Mouse (Mus musculus): ENCODE results near the gene Fam71f1. TPM values are rescaled to one million over a fixed set of nuclear protein-coding genes. Genes with fewer than 3 reads are reported as not detected.
"Not testable (repeated sequence)": the region's sequence is repeated elsewhere in the genome, so short reads cannot be mapped to it uniquely, and the experiment has no call there.

The Fam71f1 gene
- polyA plus RNA-seq, 1 experiment = not detected

- WGBS = 75% methylated on average over 6 of the region's 6 CpGs
These were observed 2.6 kb downstream of the Fam71f1 start for GRCm38 (mm10) chr6:29321586-29321985.

DNA sequence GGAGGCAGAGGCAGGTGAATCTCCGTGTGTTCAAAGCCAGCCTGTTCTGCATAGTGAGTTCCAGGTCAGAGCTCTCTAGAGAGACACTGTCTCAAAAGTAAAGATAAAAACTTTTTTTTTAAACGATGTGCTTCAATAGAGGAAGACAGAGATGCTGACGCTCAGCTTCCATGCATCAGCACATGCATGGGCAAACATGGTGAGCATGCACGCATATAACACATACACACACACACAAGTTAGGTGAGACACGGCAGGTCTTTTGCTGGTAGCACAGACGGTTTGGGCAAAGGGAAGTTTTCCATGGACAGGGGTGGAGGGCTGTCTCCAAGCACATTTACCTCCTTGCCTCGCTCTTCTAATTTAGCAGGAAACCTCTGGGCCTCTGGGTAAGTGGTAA is 3.2 kb downstream of the Fam71f1 start:
- no peaks in the 10 kb centered on the region for H3K4me1 ChIP-seq (ENCODE audit: control insufficient read depth, insufficient read depth, low read length)
- TF ChIP-seq POLR2A (IDR thresholded peaks at IDR 0.05; ENCODE audit: borderline replicate concordance, extremely low read depth, low read depth, low read length) (no peak), CTCF (IDR thresholded peaks at IDR 0.05; ENCODE audit: insufficient read depth, low read length) (no peak)
- no peak for DNase-seq

More at GRCm38 (mm10) chr6:29321586-29321985, 2.6 kb downstream of the Fam71f1 start:
- no peak for DNase-seq
- no peaks in the 10 kb centered on the region for H3K4me1 ChIP-seq (ENCODE audit: control insufficient read depth, insufficient read depth, low read length)
- TF ChIP-seq CTCF (IDR thresholded peaks at IDR 0.05; ENCODE audit: insufficient read depth, low read length) (no peak), POLR2A (IDR thresholded peaks at IDR 0.05; ENCODE audit: borderline replicate concordance, extremely low read depth, low read depth, low read length) (no peak)
- H3K4me3 ChIP-seq (replicated peaks; ENCODE audit: extremely low read depth, low read depth, low read length) = no peak overlapping the region

DNA sequence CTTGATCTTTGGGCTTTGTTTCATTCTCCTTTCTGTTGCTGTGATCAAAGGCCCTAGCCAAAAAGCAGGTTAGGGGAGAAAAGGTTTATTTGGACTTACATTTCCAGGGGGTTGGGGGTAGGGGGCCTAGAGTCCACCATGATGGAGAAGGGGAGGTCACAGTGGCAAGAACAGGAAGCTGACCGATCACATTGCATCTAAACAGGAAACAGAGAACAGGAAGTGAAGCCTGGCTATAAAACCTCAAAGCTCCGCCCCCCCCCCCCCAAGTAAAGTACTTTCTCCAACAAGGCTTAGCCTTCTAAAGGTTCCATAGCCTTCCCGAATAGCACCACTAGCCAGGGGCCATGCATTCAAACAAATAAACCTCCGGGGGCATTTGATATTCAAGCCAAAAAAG is 3.8 kb downstream of the Fam71f1 start:
- no peak for DNase-seq
- no peaks in the 10 kb centered on the region for H3K4me1 ChIP-seq (ENCODE audit: control insufficient read depth, insufficient read depth, low read length)
- no peak overlapping the region for H3K4me3 ChIP-seq (replicated peaks; ENCODE audit: extremely low read depth, low read depth, low read length)
- TF ChIP-seq CTCF (IDR thresholded peaks at IDR 0.05; ENCODE audit: insufficient read depth, low read length) = no peak
- no peak for TF ChIP-seq POLR2A (IDR thresholded peaks at IDR 0.05; ENCODE audit: borderline replicate concordance, extremely low read depth, low read depth, low read length)
- WGBS = 61% methylated on average over 4 of the region's 4 CpGs

More for the DNA sequence above, 3.2 kb downstream of the Fam71f1 start:
- H3K4me3 ChIP-seq (replicated peaks; ENCODE audit: extremely low read depth, low read depth, low read length) = no peak overlapping the region
- WGBS = 95% methylated on average over 7 of the region's 7 CpGs

- no peak for DNase-seq
- 74% methylated on average over 9 of the region's 9 CpGs for WGBS
- TF ChIP-seq POLR2A (IDR thresholded peaks at IDR 0.05; ENCODE audit: borderline replicate concordance, extremely low read depth, low read depth, low read length) = no peak
- Histone ChIP-seq H3K4me1 (ENCODE audit: control insufficient read depth, insufficient read depth, low read length) (no peaks in the 10 kb centered on the region), H3K4me3 (replicated peaks; ENCODE audit: extremely low read depth, low read depth, low read length) (no peak overlapping the region)
These were observed 8.0 kb downstream of the Fam71f1 start for GRCm38 (mm10) chr6:29326961-29327360.

DNA sequence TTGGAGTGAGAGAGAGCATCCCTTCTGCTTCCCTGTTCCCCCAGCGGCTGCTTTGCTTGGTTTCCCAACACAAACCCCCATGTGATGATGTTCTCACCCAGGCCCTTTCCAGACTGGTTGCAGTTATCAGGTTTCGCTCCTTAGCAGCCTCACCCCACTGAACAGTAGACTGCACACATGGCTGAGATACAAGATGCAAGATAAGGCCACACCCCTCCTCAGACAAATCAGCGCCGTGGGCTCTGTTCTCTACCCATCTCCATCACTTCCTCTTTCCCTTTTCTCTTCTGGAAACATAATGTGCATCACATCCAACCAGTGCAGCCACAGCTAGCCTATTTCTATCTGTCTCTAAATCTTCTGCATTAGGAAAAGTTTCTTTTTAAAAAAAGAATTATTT is 10.6 kb downstream of the Fam71f1 start:
- TF ChIP-seq POLR2A (IDR thresholded peaks at IDR 0.05; ENCODE audit: borderline replicate concordance, extremely low read depth, low read depth, low read length) (no peak), CTCF (IDR thresholded peaks at IDR 0.05; ENCODE audit: insufficient read depth, low read length) (no peak)
- 56% methylated on average over 4 of the region's 4 CpGs for WGBS
- Histone ChIP-seq H3K4me1 (ENCODE audit: control insufficient read depth, insufficient read depth, low read length) (no peaks in the 10 kb centered on the region), H3K4me3 (replicated peaks; ENCODE audit: extremely low read depth, low read depth, low read length) (no peak overlapping the region)
- no peak for DNase-seq

DNA sequence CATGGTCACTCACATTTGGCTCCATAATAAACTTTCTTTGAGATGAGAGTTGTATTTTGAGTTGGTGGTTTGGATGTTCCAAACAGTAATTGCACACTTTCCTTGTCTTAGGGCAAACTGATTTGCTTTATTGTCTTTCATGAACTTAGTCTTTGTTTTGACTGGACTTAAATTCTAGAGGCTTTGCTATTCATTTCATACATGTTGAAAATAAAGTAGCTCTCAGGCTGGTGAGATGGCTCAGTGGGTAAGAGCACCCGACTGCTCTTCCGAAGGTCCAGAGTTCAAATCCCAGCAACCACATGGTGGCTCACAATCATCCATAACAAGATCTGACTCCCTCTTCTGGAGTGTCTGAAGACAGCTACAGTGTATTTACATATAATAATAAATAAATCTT is 27.6 kb downstream of the Fam71f1 start:
- DNase-seq; H3K4me3 ChIP-seq (replicated peaks; ENCODE audit: extremely low read depth, low read depth, low read length); H3K4me1 ChIP-seq (ENCODE audit: control insufficient read depth, insufficient read depth, low read length): not testable (repeated sequence)
- WGBS = 95% methylated on average over 2 of the region's 2 CpGs

- H3K4me1 ChIP-seq (ENCODE audit: control insufficient read depth, insufficient read depth, low read length) = peaks cover 11% of the 10 kb centered on the region
- WGBS = 20% methylated on average over 7 of the region's 7 CpGs
- peak overlapping the region; percentile 74 for H3K4me3 ChIP-seq (replicated peaks; ENCODE audit: extremely low read depth, low read depth, low read length)
- TF ChIP-seq CTCF (IDR thresholded peaks at IDR 0.05; ENCODE audit: insufficient read depth, low read length) = no peak
- TF ChIP-seq POLR2A (IDR thresholded peaks at IDR 0.05; ENCODE audit: borderline replicate concordance, extremely low read depth, low read depth, low read length) = no peak
- DNase-seq = no peak
These were observed 28.2 kb downstream of the Fam71f1 start for GRCm38 (mm10) chr6:29347189-29347588.

DNA sequence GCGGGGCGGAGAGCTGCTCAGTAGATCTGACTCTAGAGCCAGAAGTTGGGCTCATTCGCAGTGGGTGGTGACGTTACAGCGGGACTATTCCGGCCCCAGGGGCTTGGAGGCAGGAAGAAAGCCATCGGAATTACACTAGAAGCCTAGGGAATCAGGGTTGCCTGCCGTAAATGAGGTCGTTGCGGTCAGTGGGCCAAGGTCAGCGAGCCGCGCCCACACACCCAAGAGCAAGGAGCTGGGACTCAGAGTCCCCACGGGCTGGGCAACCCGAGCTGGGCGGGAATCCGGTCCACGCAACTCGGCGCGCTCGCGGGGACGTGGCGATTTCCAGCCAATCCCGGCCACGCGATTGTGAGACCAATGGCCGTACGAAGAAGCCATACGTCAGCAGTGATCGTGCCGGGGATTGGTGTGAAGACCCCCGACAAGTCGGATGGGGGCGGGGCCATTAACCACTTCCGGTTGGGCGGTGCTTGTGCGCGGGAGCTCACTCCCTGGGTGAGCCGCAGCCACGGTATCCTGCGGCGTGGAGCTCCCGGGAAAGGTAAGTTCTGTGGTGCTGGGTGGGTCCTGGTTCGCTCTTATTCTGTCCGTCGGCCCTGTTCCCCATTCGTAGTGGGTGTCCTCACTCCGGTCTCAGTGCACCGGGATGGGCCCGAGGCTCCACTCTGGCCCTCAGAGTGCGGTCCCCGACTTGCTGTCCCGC is 28.9 kb downstream of the Fam71f1 start, which contains the start of gene Calu:
TSS of gene Calu (plus strand) at position 405 of the 706 bp plus-strand sequence.
- WGBS = under 1% methylated on average over 55 of the region's 55 CpGs
- peak within 1 kb of the TSS; percentile 92 for H3K4me3 ChIP-seq (replicated peaks; ENCODE audit: extremely low read depth, low read depth, low read length)
- DNase-seq = peak; percentile 100
- TF ChIP-seq POLR2A (IDR thresholded peaks at IDR 0.05; ENCODE audit: borderline replicate concordance, extremely low read depth, low read depth, low read length) (peak; percentile 97), CTCF (IDR thresholded peaks at IDR 0.05; ENCODE audit: insufficient read depth, low read length) (no peak)
- H3K4me1 ChIP-seq (ENCODE audit: control insufficient read depth, insufficient read depth, low read length) = peaks cover 15% of the 10 kb centered on the region

GRCm38 (mm10) chr6:29348371-29348724 is 29.4 kb downstream of the Fam71f1 start:
- peaks cover 18% of the 10 kb centered on the region for H3K4me1 ChIP-seq (ENCODE audit: control insufficient read depth, insufficient read depth, low read length)
- WGBS = under 1% methylated on average over 15 of the region's 15 CpGs
- peak overlapping the region; percentile 92 for H3K4me3 ChIP-seq (replicated peaks; ENCODE audit: extremely low read depth, low read depth, low read length)
- no peak for DNase-seq
- TF ChIP-seq POLR2A (IDR thresholded peaks at IDR 0.05; ENCODE audit: borderline replicate concordance, extremely low read depth, low read depth, low read length) = no peak
- no peak for TF ChIP-seq CTCF (IDR thresholded peaks at IDR 0.05; ENCODE audit: insufficient read depth, low read length)

DNA sequence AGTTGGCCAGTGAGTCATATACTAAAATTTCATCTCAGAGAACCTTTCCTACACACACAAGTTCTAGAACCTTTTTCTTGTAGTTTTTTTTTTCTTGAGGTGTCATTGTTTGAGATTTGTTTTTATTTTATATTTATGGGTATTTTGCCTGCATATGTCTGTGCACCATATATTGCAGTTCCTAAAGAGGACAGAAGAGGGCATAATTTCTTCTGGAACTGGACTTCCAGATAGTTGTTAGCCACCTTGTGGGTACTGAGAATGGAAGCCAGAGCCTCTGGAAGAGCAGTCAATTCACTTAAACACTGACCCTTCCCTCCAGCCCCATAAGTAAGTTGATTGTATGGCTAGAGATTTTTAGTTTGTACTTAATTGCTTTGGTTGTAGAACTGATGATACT is 32.7 kb downstream of the Fam71f1 start:
- no peak for DNase-seq
- Histone ChIP-seq H3K4me1 (ENCODE audit: control insufficient read depth, insufficient read depth, low read length) (peaks cover 18% of the 10 kb centered on the region), H3K4me3 (replicated peaks; ENCODE audit: extremely low read depth, low read depth, low read length) (no peak overlapping the region)
- TF ChIP-seq CTCF (IDR thresholded peaks at IDR 0.05; ENCODE audit: insufficient read depth, low read length) (no peak), POLR2A (IDR thresholded peaks at IDR 0.05; ENCODE audit: borderline replicate concordance, extremely low read depth, low read depth, low read length) (no peak)

All from lung, adult 2 months (tissue).